Mouse (Mus musculus): ENCODE data around the gene Cenpu. TPM values are rescaled to one million over a fixed set of nuclear protein-coding genes. Genes with fewer than 3 reads are reported as not detected.

Gene Cenpu
- polyA plus RNA-seq, 1 experiment from 2014 or later = 9.7 TPM

DNA sequence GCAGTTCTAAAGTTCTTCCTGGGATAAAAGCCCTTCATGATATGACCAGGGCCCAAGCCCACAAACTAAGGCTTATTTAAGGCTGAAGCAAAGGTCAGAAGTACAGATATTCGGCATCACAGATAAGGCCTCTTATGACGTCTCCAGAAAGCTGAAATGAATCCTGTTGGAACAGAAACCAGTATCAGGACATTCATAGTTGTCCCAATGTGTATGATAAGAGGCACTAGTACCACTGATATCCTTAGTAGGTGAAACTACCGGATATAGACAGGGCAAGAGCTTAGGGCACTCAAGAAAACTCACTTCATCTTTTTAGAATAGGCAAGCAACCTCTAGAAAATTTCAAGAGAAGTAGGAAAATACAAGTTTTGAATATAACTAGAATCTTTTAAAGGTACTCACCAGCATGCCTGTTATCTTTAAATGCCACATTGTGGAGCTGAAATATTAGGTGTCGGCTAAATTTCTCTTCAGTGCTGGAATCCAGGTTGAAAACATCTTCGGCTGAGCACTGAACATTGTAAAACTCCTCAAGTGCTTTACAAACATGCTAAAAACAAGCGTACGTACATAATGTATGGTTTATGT, 47.6 kb downstream of the Cenpu start:
- no peak overlapping the region for H3K4me2 ChIP-seq (ENCODE audit: low read length)
- no peaks in the 10 kb centered on the region for H3K4me1 ChIP-seq (replicated peaks; ENCODE audit: insufficient read depth, low read length)
- H3K4me3 ChIP-seq (replicated peaks; ENCODE audit: low read depth, low read length) = no peak overlapping the region
- H3K27ac ChIP-seq = no peak overlapping the region
- no peak for TF ChIP-seq CTCF (IDR thresholded peaks at IDR 0.05; ENCODE audit: low read depth)
- WGBS = 92% methylated on average over 7 of the region's 7 CpGs
- H3K9me3 ChIP-seq (replicated peaks; ENCODE audit: low read length) = no peaks in the 10 kb centered on the region
- ATAC-seq (replicated peaks; ENCODE audit: low FRiP score, low read depth) = no peak
- no peak for DNase-seq (ENCODE audit: low spot score)
- H3K36me3 ChIP-seq (ENCODE audit: insufficient read depth, low read length) = 0 out of 2 replicates have a peak, but pooled peaks cover 5% of the 10 kb centered on the region
- H3K9ac ChIP-seq (ENCODE audit: low read depth, low read length) = no peak overlapping the region
- H3K27me3 ChIP-seq (ENCODE audit: insufficient read depth, low read length) = no peaks in the 10 kb centered on the region

DNA sequence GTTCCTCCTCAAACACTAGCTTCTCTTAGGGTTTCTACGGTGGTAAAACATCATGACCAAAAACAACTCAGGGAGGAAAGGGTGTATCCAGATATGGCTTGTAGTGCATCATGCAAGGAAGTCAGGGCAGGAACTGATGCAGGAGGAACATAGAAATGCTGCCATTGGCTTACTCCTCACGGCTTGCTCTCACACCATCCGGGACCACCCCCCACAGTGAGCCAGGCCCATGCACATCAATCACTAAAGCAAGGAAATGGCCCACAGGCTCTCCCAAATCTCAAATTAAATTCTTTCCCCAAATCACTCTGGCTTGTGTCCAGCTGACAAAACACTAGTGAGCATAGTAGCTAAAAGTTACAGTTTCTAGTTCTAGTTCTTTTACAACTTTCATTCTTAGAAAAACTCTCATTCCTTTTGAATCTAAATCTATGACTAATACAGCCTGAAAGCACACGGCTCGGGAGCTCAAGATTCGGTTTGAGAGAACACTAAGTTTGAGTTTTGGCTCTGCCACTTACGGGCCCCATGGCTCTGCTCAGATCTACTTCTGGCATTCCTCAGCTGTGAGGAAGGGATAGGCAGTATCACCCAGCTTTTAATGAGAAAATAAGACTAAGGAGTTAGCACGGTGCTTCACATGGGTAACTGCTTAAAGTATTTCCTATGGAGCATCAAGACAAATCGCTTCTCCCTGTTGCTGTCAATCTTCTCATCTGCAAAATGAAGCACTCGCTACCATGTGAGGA, 49.3 kb downstream of the Cenpu start:
- no peak for TF ChIP-seq CTCF (IDR thresholded peaks at IDR 0.05; ENCODE audit: low read depth)
- no peak overlapping the region; the same call in 1 of the 2 replicates for H3K27ac ChIP-seq
- H3K36me3 ChIP-seq (ENCODE audit: insufficient read depth, low read length) = peaks cover 15% of the 10 kb centered on the region; the same call in 1 of the 2 replicates
- no peak for ATAC-seq (replicated peaks; ENCODE audit: low FRiP score, low read depth)
- no peak overlapping the region for H3K9ac ChIP-seq (ENCODE audit: low read depth, low read length)
- H3K9me3 ChIP-seq (replicated peaks; ENCODE audit: low read length) = no peaks in the 10 kb centered on the region
- H3K4me2 ChIP-seq (ENCODE audit: low read length) = no peak overlapping the region
- no peaks in the 10 kb centered on the region for H3K4me1 ChIP-seq (replicated peaks; ENCODE audit: insufficient read depth, low read length)
- no peaks in the 10 kb centered on the region for H3K27me3 ChIP-seq (ENCODE audit: insufficient read depth, low read length)
- DNase-seq (ENCODE audit: low spot score) = peak; percentile 58
- WGBS = 35% methylated on average over 10 of the region's 10 CpGs
- no peak overlapping the region for H3K4me3 ChIP-seq (replicated peaks; ENCODE audit: low read depth, low read length)

DNA sequence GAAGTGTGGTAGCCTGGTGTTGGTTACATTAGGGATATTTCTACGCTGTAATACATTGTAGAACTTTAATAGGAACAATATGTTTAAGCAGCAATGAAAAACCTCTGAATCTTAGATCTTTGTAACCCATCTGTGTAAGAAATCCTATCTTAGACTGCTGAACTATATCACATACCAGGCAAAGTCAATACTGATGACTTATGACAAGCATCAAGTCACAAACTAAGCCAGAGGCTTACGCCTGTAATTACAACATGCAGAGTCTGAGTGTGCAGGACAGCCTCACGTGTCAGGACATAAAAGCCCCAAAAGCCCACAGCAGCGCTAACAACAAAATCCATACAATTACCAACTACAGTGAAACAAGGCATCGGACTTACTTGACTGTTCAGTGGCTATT, 51.8 kb downstream of the Cenpu start:
- Histone ChIP-seq H3K9me3 (replicated peaks; ENCODE audit: low read length) (no peaks in the 10 kb centered on the region), H3K4me2 (ENCODE audit: low read length) (no peak overlapping the region), H3K36me3 (ENCODE audit: insufficient read depth, low read length) (peaks cover 15% of the 10 kb centered on the region; the same call in 1 of the 2 replicates), H3K9ac (ENCODE audit: low read depth, low read length) (no peak overlapping the region), H3K27ac (no peak overlapping the region), H3K27me3 (ENCODE audit: insufficient read depth, low read length) (no peaks in the 10 kb centered on the region), H3K4me3 (replicated peaks; ENCODE audit: low read depth, low read length) (no peak overlapping the region), H3K4me1 (replicated peaks; ENCODE audit: insufficient read depth, low read length) (no peaks in the 10 kb centered on the region)
- DNase-seq (ENCODE audit: low spot score) = no peak
- ATAC-seq (replicated peaks; ENCODE audit: low FRiP score, low read depth) = no peak
- 91% methylated on average over 5 of the region's 5 CpGs for WGBS
- no peak for TF ChIP-seq CTCF (IDR thresholded peaks at IDR 0.05; ENCODE audit: low read depth)

DNA sequence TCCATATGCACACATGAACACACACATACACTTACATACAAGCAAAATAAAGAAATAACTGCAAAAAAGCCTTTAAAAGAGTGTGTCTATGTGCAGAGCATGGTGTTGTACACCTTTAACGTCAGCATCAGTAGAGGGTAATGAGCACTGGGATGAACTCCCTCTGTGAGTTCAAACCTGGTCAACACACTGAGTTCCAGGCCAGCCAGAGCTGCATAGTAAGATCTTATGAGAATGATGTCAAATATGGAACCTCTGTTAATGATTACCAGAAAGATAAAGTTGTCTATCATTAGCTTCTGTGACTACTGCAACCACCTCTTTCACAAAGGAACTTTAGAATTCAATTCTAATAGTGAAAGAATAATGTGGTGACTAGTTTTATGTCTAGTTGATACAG, 55.1 kb downstream of the Cenpu start:
- ATAC-seq (replicated peaks; ENCODE audit: low FRiP score, low read depth) = no peak
- no peak overlapping the region for H3K27ac ChIP-seq
- WGBS = 86% methylated on average over 1 of the region's 1 CpGs
- H3K4me3 ChIP-seq (replicated peaks; ENCODE audit: low read depth, low read length) = no peak overlapping the region
- TF ChIP-seq CTCF (IDR thresholded peaks at IDR 0.05; ENCODE audit: low read depth) = no peak
- no peak for DNase-seq (ENCODE audit: low spot score)
- no peaks in the 10 kb centered on the region for H3K27me3 ChIP-seq (ENCODE audit: insufficient read depth, low read length)
- peaks cover 13% of the 10 kb centered on the region; the same call in 1 of the 2 replicates for H3K36me3 ChIP-seq (ENCODE audit: insufficient read depth, low read length)
- no peak overlapping the region for H3K9ac ChIP-seq (ENCODE audit: low read depth, low read length)
- no peaks in the 10 kb centered on the region for H3K4me1 ChIP-seq (replicated peaks; ENCODE audit: insufficient read depth, low read length)
- H3K4me2 ChIP-seq (ENCODE audit: low read length) = no peak overlapping the region
- no peaks in the 10 kb centered on the region for H3K9me3 ChIP-seq (replicated peaks; ENCODE audit: low read length)

DNA sequence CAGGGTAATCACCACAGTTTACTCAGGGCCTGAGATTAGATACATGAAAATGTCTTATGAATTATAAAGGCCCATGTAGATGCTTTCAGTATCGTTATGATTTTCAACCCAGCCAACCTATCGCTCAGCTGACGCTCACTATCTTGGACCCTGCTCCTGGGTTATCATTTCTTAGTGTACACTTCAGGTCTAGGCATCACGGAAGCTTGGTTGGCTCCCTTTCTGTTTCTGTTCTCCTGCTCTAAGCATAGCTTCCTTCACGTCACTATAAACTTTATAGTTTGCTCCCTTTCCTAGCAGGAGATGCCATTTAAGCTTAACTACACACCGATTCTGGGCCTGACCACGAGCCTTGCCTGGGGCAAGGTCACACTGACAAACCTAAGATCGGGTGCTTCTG, 59.7 kb downstream of the Cenpu start:
- ATAC-seq (replicated peaks; ENCODE audit: low FRiP score, low read depth) = no peak
- 84% methylated on average over 8 of the region's 8 CpGs for WGBS

DNA sequence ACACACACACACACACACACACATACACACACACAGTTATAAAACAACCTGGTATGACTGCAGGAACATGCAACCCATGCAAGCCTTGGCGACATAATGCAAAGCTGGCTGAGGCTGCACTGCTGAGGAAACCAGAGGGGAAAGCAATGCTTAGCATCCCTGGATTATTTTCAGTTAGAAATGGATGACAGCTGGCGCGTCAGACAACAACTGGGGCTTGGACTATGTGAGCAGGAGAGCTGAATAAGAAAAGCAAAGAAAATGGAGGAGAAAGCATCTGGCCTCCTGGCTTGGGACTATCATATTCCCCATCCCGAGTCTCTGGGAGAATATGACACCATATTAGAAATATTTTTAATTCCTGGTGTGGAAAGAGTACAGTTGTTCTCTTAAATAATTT, 61.1 kb downstream of the Cenpu start:
- Histone ChIP-seq H3K4me2 (ENCODE audit: low read length) (no peak overlapping the region), H3K9me3 (replicated peaks; ENCODE audit: low read length) (no peaks in the 10 kb centered on the region), H3K9ac (ENCODE audit: low read depth, low read length) (no peak overlapping the region), H3K4me1 (replicated peaks; ENCODE audit: insufficient read depth, low read length) (no peaks in the 10 kb centered on the region; the same call in 1 of the 2 replicates), H3K27ac (no peak overlapping the region), H3K27me3 (ENCODE audit: insufficient read depth, low read length) (no peaks in the 10 kb centered on the region), H3K36me3 (ENCODE audit: insufficient read depth, low read length) (no peaks in the 10 kb centered on the region), H3K4me3 (replicated peaks; ENCODE audit: low read depth, low read length) (no peak overlapping the region)
- WGBS = 65% methylated on average over 4 of the region's 4 CpGs
- TF ChIP-seq CTCF (IDR thresholded peaks at IDR 0.05; ENCODE audit: low read depth) = no peak
- DNase-seq (ENCODE audit: low spot score) (no peak), ATAC-seq (replicated peaks; ENCODE audit: low FRiP score, low read depth) (no peak)

More for the DNA sequence above, 59.7 kb downstream of the Cenpu start:
- no peaks in the 10 kb centered on the region; the same call in 1 of the 2 replicates for H3K4me1 ChIP-seq (replicated peaks; ENCODE audit: insufficient read depth, low read length)
- no peaks in the 10 kb centered on the region for H3K9me3 ChIP-seq (replicated peaks; ENCODE audit: low read length)
- no peaks in the 10 kb centered on the region for H3K27me3 ChIP-seq (ENCODE audit: insufficient read depth, low read length)
- TF ChIP-seq CTCF (IDR thresholded peaks at IDR 0.05; ENCODE audit: low read depth) = no peak
- no peak overlapping the region for H3K4me2 ChIP-seq (ENCODE audit: low read length)
- DNase-seq (ENCODE audit: low spot score) = no peak
- no peak overlapping the region for H3K9ac ChIP-seq (ENCODE audit: low read depth, low read length)
- no peak overlapping the region for H3K4me3 ChIP-seq (replicated peaks; ENCODE audit: low read depth, low read length)
- no peak overlapping the region for H3K27ac ChIP-seq
- no peaks in the 10 kb centered on the region for H3K36me3 ChIP-seq (ENCODE audit: insufficient read depth, low read length)
